Mouse (Mus musculus): ENCODE results near the gene Nos3.

Nos3 gene

DNA sequence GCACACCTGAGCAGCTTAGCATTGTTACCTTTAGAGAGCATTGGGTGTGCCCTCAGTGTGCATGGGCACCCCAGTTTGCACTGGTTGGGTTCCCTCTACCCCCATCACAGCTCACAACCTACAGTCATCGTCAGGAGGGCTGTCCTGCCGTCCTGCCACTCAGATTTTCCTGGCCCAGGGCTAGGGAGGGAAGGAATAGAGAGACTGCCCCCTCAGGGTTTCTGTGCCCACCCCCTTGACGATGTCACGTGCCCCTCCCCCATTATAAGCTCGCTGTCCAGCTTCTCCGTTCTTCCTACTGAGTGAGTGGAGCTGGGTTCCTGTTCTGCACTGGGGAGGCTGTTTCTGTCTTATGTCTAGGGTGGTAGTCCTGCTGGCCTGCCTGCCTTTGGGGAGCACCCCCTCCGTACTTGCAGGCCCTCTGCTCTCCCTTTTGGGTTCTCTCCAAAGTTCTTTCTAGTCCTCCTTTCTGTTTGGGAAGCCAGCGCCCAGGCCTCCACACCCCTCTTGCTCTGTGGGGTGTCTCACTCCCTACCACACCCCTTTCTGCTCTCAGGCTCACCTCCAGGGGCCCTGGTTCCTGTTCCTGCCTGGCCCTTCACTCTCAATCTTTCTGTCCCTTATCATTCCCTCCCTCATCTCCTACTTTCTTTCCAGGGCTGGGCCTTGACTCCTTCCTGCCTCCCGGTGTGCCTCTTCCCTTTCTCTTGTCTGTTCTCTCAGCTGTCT lies 62.1 kb downstream of the Nos3 start:
- DNase-seq (ENCODE audit: low spot score in 2 of 2), result no peak

DNA sequence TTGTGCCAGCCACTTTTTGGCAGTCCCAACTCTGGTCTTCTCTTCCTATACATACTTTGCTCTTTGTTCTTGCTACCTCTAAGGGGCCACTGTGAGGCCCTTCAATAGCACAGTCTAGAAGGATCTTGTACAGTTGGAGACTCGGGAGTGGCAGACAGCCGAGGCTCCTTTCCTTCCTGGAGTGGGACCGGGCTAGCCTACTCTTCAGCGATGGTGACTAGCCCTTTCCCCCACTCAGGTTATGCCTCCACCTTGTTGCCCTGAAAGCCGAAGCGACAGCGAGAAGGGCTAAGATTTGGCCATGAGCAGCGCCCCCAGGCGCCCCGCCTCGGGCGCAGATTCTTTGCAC lies 62.6 kb downstream of the Nos3 start:
- DNase-seq (ENCODE audit: low spot score in 2 of 2), result no peak

DNA sequence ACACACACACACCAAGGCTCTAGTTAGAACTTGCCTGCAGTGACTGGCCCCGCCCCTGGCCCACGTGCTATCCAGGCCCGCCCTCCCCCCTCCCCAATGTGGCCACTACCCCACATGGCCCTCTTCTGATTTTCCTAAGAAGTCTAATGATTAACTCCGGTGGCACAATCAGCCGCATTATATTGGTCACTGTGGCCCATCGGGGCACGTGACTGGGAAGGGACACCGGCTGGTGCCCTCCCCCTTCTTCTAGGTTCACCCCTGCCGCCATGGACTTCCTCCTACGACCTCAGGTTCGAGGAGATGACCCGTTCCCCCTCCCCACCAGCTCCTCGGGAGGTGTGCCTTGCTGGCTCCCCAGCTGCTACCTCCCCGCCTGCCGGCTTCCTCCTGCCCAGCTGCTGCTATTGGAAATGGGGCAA lies 63.4 kb downstream of the Nos3 start:
- DNase-seq (ENCODE audit: low spot score in 2 of 2), result no peak

DNA sequence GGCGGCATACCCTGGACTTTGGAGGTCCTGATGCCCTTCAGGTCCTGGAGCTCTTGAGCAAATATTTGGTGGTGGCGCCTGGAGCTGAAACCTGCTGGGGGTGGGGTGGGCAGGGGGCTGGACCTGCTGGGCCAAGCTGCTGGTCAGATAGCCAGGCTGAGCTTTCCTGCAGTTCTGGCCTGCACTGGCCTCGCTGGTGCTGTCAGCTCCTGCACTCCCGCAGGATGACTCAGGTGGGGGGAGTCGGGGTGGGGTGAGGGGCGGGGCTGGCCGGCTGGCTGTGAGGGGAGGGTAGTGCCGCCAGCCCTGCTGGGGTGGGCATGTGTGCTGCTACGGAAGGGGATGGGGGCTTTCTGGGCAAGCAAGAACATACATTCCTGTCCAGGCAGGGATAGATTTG lies 64.0 kb downstream of the Nos3 start:
- DNase-seq (ENCODE audit: low spot score in 2 of 2), result no peak

DNA sequence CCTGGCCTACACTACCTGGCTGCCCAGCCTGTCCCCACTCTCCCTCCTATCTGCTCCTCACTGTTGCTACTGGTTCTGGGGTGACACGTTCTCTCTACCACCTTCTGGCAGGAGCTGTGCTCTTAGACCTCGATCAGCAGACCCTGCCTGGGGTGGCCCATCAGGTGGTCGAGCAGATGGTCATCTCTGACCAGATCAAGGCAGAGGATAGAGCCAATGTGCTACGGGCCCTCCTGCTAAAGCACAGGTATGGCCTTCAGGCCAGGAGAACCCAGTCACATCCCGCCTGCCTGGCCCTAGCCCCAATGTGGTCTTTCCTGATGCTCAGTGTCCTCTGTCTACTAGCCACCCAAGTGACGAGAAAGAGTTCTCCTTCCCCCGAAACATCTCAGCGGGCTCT lies 69.4 kb downstream of the Nos3 start:
- DNase-seq (ENCODE audit: low spot score in 2 of 2), result no peak

All from urinary bladder, postnatal 4 days (tissue).